ENCODE assay signal across 13 mouse cellular contexts in genomic region chr9:65238191-65238760, GRCm38 (mm10). TPM values are rescaled to one million over a fixed set of nuclear protein-coding genes. Genes with fewer than 3 reads are reported as not detected.
A peak's percentile ranks its signal among the peaks of the same experiment; 100 is the strongest.
DNase-seq lines count a peak whose midpoint lies in the region; ATAC-seq and TF ChIP-seq lines count a peak whose summit lies in the region.
"Had no signal": no experiment of that assay in that cellular context is flagged by ENCODE, and none has a peak within 500 bp of the region (broad histone marks: within the 10 kb centered on the region; RNA-seq: fewer than 3 reads in every experiment).

No protein-coding gene starts in this region.

- no peak for TF ChIP-seq POLR2A in kidney, adult 2 months (IDR thresholded peaks at IDR 0.05; ENCODE audit: low read depth, low read length)
- TF ChIP-seq POLR2A in myocyte (IDR thresholded peaks at IDR 0.05; ENCODE audit: insufficient read length, low read depth), result no peak

- H3K9me3 ChIP-seq in intestine, embryonic 15.5 days, result no peaks in the 10 kb centered on the region
- no peaks in the 10 kb centered on the region for H3K9me3 ChIP-seq in limb, embryonic 11.5 days (ENCODE audit: control insufficient read depth, low read length)
- H3K9me3 ChIP-seq: liver, embryonic 13.5 days had no signal

- no peak overlapping the region for H3K4me2 ChIP-seq in intestine, embryonic 15.5 days (replicated peaks)
- H3K4me2 ChIP-seq in limb, embryonic 11.5 days (ENCODE audit: low read depth, severe bottlenecking), result no peak overlapping the region
- H3K4me2 ChIP-seq in myocyte (ENCODE audit: low read depth), result peak overlapping the region; percentile 36
- H3K4me2 ChIP-seq: liver, embryonic 13.5 days had no signal

- no peak for TF ChIP-seq CTCF in kidney, adult 2 months (conservative IDR thresholded peaks at IDR 0.05; ENCODE audit: insufficient read depth, insufficient read length, low read depth, low read length)

- H3K79me2 ChIP-seq in myocyte (ENCODE audit: control insufficient read depth, insufficient read depth), result no peaks in the 10 kb centered on the region

- no peak overlapping the region for H3K4me3 ChIP-seq in kidney, adult 2 months (ENCODE audit: insufficient read depth, low read depth, low read length)
- no peak overlapping the region for H3K4me3 ChIP-seq in intestine, embryonic 15.5 days (replicated peaks)
- no peak overlapping the region for H3K4me3 ChIP-seq in limb, embryonic 11.5 days (ENCODE audit: low read depth, low read length)
- H3K4me3 ChIP-seq in myocyte, result no peak overlapping the region
- H3K4me3 ChIP-seq: layer of hippocampus, adult 2 months; liver, embryonic 13.5 days had no signal

- H3ac ChIP-seq in myocyte (ENCODE audit: control insufficient read depth, insufficient read length), result no peak overlapping the region

- DNase-seq in kidney, adult 2 months, result peak; percentile 31
- no peak for DNase-seq in kidney, adult 18-20 months
- peak; percentile 33 for DNase-seq in limb, embryonic 11.5 days (ENCODE audit: low spot score)
- no peak for DNase-seq in layer of hippocampus, adult 11-12 months (ENCODE audit: low spot score)
- no peak for DNase-seq in ovary, postnatal 10 days (ENCODE audit: low spot score)
- DNase-seq: cerebellum, adult 9-10 months; gastrocnemius, postnatal 36 days; heart, postnatal 14 days; liver, embryonic 13.5 days had no signal

- peaks cover 3% of the 10 kb centered on the region; the same call in 1 of the 2 replicates for H3K36me3 ChIP-seq in kidney, adult 2 months (ENCODE audit: control insufficient read depth, insufficient read depth, low read length)
- no peaks in the 10 kb centered on the region for H3K36me3 ChIP-seq in intestine, embryonic 15.5 days
- no peaks in the 10 kb centered on the region; the same call in 1 of the 2 replicates for H3K36me3 ChIP-seq in limb, embryonic 11.5 days (ENCODE audit: control insufficient read depth, insufficient read depth, low read length)
- H3K36me3 ChIP-seq in myocyte (ENCODE audit: control insufficient read depth, insufficient read depth), result no peaks in the 10 kb centered on the region

- peak overlapping the region; percentile 5; the same call in 1 of the 2 replicates for H3K27ac ChIP-seq in kidney, adult 2 months (ENCODE audit: insufficient read depth, low read depth, low read length)
- peak overlapping the region; percentile 78 for H3K27ac ChIP-seq in intestine, embryonic 15.5 days
- no peak overlapping the region for H3K27ac ChIP-seq in limb, embryonic 11.5 days (replicated peaks; ENCODE audit: low read depth, low read length)
- H3K27ac ChIP-seq: layer of hippocampus, adult 2 months; liver, embryonic 13.5 days had no signal

- peak; percentile 39; the same call in 1 of the 2 replicates for ATAC-seq in intestine, embryonic 15.5 days
- no peak for ATAC-seq in limb, embryonic 11.5 days (ENCODE audit: insufficient number of reproducible peaks, low FRiP score, low TSS enrichment, low read depth)
- no peak for ATAC-seq in granulocyte monocyte progenitor cell, adult 5-6 weeks (replicated peaks; ENCODE audit: poor library complexity, severe bottlenecking)

- 53% methylated on average over 13 of the region's 13 CpGs for WGBS in kidney, adult 2 months
- WGBS in intestine, embryonic 15.5 days, result 31% methylated on average over 13 of the region's 13 CpGs
- 36% methylated on average over 13 of the region's 13 CpGs for WGBS in limb, embryonic 11.5 days

- H3K9ac ChIP-seq in intestine, embryonic 15.5 days, result no peak overlapping the region
- peak overlapping the region; percentile 27; the same call in 1 of the 2 replicates for H3K9ac ChIP-seq in limb, embryonic 11.5 days (ENCODE audit: low read length)
- H3K9ac ChIP-seq: liver, embryonic 13.5 days had no signal

- H3K27me3 ChIP-seq in kidney, adult 2 months (replicated peaks; ENCODE audit: control insufficient read depth, insufficient read depth, low read length), result no peaks in the 10 kb centered on the region
- no peaks in the 10 kb centered on the region for H3K27me3 ChIP-seq in intestine, embryonic 15.5 days (replicated peaks)
- H3K27me3 ChIP-seq in limb, embryonic 11.5 days (ENCODE audit: control insufficient read depth, insufficient read depth, low read length), result no peaks in the 10 kb centered on the region
- no peaks in the 10 kb centered on the region for H3K27me3 ChIP-seq in myocyte (ENCODE audit: control insufficient read depth, insufficient read depth, insufficient read length)
- H3K27me3 ChIP-seq: liver, embryonic 13.5 days had no signal

- no peaks in the 10 kb centered on the region for H3K4me1 ChIP-seq in kidney, adult 2 months (ENCODE audit: control insufficient read depth, insufficient read depth, low read length)
- peaks cover 15% of the 10 kb centered on the region for H3K4me1 ChIP-seq in intestine, embryonic 15.5 days (replicated peaks)
- H3K4me1 ChIP-seq in limb, embryonic 11.5 days (ENCODE audit: control insufficient read depth, insufficient read depth, low read length), result peaks cover 9% of the 10 kb centered on the region; the same call in 1 of the 2 replicates

TF ChIP-seq in myocyte, 11 proteins besides CTCF, POLR2A, EP300 and RAD21:
- TF ChIP-seq TCF3 (IDR thresholded peaks at IDR 0.05; ENCODE audit: insufficient read length, low read depth), result no peak
- TF ChIP-seq CEBPB (IDR thresholded peaks at IDR 0.05; ENCODE audit: insufficient read depth, poor library complexity, severe bottlenecking), result no peak

RNA-seq across cellular contexts. Expression of gene Cilp, which starts 26.7 kb away (rescaled TPM):
- polyA plus RNA-seq in kidney, adult 2 months (2012; rRNA removed), result 1.1 and 1.4 TPM in 2 replicates
- polyA plus RNA-seq in intestine, embryonic 15.5 days (2015; fragmentation: Nextera tagmentation; extraction: Ambion mirVana), result 1.5 and 1.8 TPM in 2 replicates
- polyA plus RNA-seq in limb, embryonic 11.5 days (2014; fragmentation: Nextera tagmentation; extraction: Ambion mirVana), result 0.11 TPM in 2 replicates
- 0.29 TPM for polyA plus RNA-seq in myocyte (2012; fragmentation: generic; extraction: Trizol)
- total RNA-seq in granulocyte monocyte progenitor cell, adult 5-6 weeks (2014; fragmentation: Nextera tagmentation), result not detected in 2 replicates
- not detected in 2 replicates for total RNA-seq in granulocyte monocyte progenitor cell, adult 5-6 weeks (2017)

RNA-seq across cellular contexts. Expression of gene Parp16, which starts 43.1 kb away (rescaled TPM):
- polyA plus RNA-seq in kidney, adult 2 months (2012; rRNA removed), result 11.0 and 11.9 TPM in 2 replicates
- polyA plus RNA-seq in intestine, embryonic 15.5 days (2015; fragmentation: Nextera tagmentation; extraction: Ambion mirVana), result 9.4 and 9.7 TPM in 2 replicates
- 7.2 and 8.2 TPM in 2 replicates for polyA plus RNA-seq in limb, embryonic 11.5 days (2014; fragmentation: Nextera tagmentation; extraction: Ambion mirVana)
- 2.2 TPM for polyA plus RNA-seq in myocyte (2012; fragmentation: generic; extraction: Trizol)
- 2.1 and 8.0 TPM in 2 replicates for total RNA-seq in granulocyte monocyte progenitor cell, adult 5-6 weeks (2014; fragmentation: Nextera tagmentation)
- 1.4 and 2.2 TPM in 2 replicates for total RNA-seq in granulocyte monocyte progenitor cell, adult 5-6 weeks (2017)

RNA-seq across cellular contexts. Expression of gene Clpx, which starts 55.8 kb away (rescaled TPM):
- 24.4 and 25.8 TPM in 2 replicates for polyA plus RNA-seq in kidney, adult 2 months (2012; rRNA removed)
- 45.8 and 48.5 TPM in 2 replicates for polyA plus RNA-seq in intestine, embryonic 15.5 days (2015; fragmentation: Nextera tagmentation; extraction: Ambion mirVana)
- 54.1 and 59.1 TPM in 2 replicates for polyA plus RNA-seq in limb, embryonic 11.5 days (2014; fragmentation: Nextera tagmentation; extraction: Ambion mirVana)
- polyA plus RNA-seq in myocyte (2012; fragmentation: generic; extraction: Trizol), result 13.0 TPM
- total RNA-seq in granulocyte monocyte progenitor cell, adult 5-6 weeks (2014; fragmentation: Nextera tagmentation), result 15.8 and 24.0 TPM in 2 replicates
- 44.3 and 51.7 TPM in 2 replicates for total RNA-seq in granulocyte monocyte progenitor cell, adult 5-6 weeks (2017)

Comparison
In these comparisons a context has a peak if more than half of its experiments do, and no peak if none do; other contexts are left out.
1. DNase-seq: peak in kidney, adult 2 months (single experiment) and limb, embryonic 11.5 days (single experiment); none in kidney, adult 18-20 months (single experiment), layer of hippocampus, adult 11-12 months (single experiment) and ovary, postnatal 10 days (single experiment).